Mouse (Mus musculus) left cerebral cortex, adult 6 months (tissue): Measurements from ENCODE around the gene Clca2. TPM values are rescaled to one million over a fixed set of nuclear protein-coding genes. Genes with fewer than 3 reads are reported as not detected.

ENCODE experiments used
- long read RNA-seq, 2 experiments: library from polyadenylated mRNA; unstranded; transcript quantifications; one replicate each; pipeline ENCODE4 v2.0.0; 2019 to 2020
- polyA plus RNA-seq: library from polyadenylated mRNA; unstranded; fragments of <200 nt; fragmentation: Nextera tagmentation; gene quantifications from 2 replicates; pipeline ENCODE4 v1.2.3, GENCODE M21; 2021

Clca2 gene
- polyA plus RNA-seq, result not detected in 2 replicates
- long read RNA-seq, experiment 1, result 0 reads
- long read RNA-seq, experiment 2, result 0 reads

DNA sequence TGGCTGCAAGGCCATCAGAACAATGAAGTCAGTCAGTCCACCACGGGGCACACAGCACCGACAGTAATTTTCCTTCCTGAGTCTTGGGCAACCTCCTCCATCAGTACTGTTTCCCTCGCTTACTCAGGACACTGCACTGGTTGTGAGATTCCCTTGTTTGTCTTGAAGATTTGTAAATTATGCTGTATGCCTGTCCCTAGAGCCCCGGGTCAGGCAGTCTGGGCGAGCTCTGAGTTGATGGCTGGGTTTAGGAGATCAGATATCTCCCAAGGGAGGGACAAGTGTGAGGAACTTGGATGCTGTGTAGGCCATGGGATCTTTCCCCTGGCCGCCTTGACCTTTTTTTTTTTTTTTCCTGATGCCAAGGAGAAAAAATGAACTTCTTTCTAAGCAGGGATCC, at the start of gene Clca2:
Gene Clca2 (minus strand): TSS at position 153 of the 400 bp plus-strand sequence.

DNA sequence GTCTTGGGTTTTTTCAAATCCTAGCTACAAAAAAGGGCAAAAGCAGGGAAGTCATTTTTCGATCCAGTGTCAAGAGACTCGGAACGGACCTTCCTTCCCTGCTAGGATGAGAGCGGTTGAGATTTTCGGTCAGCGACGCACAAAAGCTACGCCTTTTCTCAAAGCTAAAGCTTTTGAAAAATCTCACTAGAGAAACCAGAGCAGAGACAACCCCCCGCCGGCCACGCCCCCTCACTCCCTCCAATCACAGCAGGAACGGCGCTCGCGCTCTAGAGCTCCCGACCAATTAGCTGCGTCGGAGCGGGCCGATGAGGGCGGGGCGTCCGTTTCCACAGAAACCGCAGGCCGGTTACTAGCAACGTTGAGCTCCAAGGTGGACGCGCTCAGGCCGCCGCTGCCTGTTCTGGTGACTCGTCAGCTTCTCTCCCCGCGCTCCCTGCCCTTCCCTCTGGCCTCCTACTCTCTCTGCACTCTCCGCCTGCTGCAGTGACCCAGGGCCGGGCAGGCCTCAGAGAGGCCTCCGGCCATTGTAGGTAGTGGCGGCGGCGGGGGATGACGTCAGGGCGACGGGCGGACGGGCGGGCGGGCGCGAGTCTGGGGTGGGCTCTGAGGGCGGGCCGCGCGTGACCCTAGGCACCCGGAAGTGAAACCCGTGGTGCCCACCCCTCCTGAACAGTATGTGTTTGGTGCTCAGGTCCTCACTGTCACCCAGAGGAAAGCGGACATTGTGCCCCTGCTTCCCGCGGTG, 19.2 kb upstream of the Clca2 start, which contains the start of gene Odf2l:
Gene Odf2l (plus strand): TSS at position 335 of the 748 bp plus-strand sequence.

DNA sequence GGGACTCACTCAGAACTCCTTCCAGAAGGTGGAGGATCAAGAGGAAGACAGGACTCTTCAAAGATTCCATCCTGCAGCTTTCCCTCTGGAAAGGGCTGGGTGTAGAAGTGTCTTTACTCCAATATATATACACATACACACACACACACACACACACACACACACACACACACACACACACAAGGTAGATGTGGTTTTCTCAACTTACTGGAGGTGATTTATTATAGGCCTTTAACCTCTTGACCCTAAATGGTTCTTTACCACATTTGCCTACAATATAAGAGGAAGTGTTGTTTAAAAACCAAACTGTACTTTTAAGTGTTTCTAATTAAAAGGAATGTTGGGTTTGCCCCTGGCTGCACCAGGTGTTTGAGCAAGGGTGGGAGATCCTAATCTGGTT, 66.6 kb downstream of the Clca2 start, which contains the start of gene Clca1:
Gene Clca1 (minus strand): TSS at position 101 of the 400 bp plus-strand sequence.

Other genes with a start within 250 kb of the Clca2 start
- gene Clca4b, start 166.9 kb downstream of the Clca2 start, polyA plus RNA-seq, result not detected in 2 replicates
- gene Clca4a, start 124.4 kb downstream of the Clca2 start, polyA plus RNA-seq, result not detected in 2 replicates
- gene Clca1, start 66.7 kb downstream of the Clca2 start, polyA plus RNA-seq, result not detected in 2 replicates
- gene Odf2l, start 19.1 kb upstream of the Clca2 start, polyA plus RNA-seq, result 4.2 and 4.8 TPM in 2 replicates
- gene Col24a1, start 193.0 kb upstream of the Clca2 start, polyA plus RNA-seq, result 0.05 and 0.36 TPM in 2 replicates